Mouse (Mus musculus): ENCODE measurements around the gene Itgam. TPM values are rescaled to one million over a fixed set of nuclear protein-coding genes. Genes with fewer than 3 reads are reported as not detected.

The Itgam gene
- polyA plus RNA-seq, 1 experiment = 3.3 TPM

- Histone ChIP-seq H3K27me3 (ENCODE audit: control insufficient read depth, insufficient read depth, low read length) (no peaks in the 10 kb centered on the region), H3K4me1 (ENCODE audit: control insufficient read depth, insufficient read depth, insufficient read length, low read length) (no peaks in the 10 kb centered on the region), H3K36me3 (ENCODE audit: control insufficient read depth, insufficient read depth, low read length) (no peaks in the 10 kb centered on the region), H3K27ac (ENCODE audit: insufficient read depth, low read depth, low read length) (no peak overlapping the region), H3K4me3 (ENCODE audit: low read depth, low read length) (no peak overlapping the region)
- TF ChIP-seq CTCF (IDR thresholded peaks at IDR 0.05; ENCODE audit: extremely low read depth, insufficient read length, insufficient replicate concordance, low read depth, low read length) (no peak), POLR2A (IDR thresholded peaks at IDR 0.05; ENCODE audit: low read depth, low read length) (no peak)
- WGBS = 47% methylated on average over 4 of the region's 4 CpGs
Measured at GRCm38 (mm10) chr7:128105246-128105645, 42.8 kb downstream of the Itgam start.

- TF ChIP-seq POLR2A (IDR thresholded peaks at IDR 0.05; ENCODE audit: low read depth, low read length) = no peak
- no peak for TF ChIP-seq CTCF (IDR thresholded peaks at IDR 0.05; ENCODE audit: extremely low read depth, insufficient read length, insufficient replicate concordance, low read depth, low read length)
- no peaks in the 10 kb centered on the region for H3K27me3 ChIP-seq (ENCODE audit: control insufficient read depth, insufficient read depth, low read length)
- no peaks in the 10 kb centered on the region for H3K4me1 ChIP-seq (ENCODE audit: control insufficient read depth, insufficient read depth, insufficient read length, low read length)
- 92% methylated on average over 7 of the region's 7 CpGs for WGBS
- no peak overlapping the region for H3K27ac ChIP-seq (ENCODE audit: insufficient read depth, low read depth, low read length)
- no peaks in the 10 kb centered on the region for H3K36me3 ChIP-seq (ENCODE audit: control insufficient read depth, insufficient read depth, low read length)
- H3K4me3 ChIP-seq (ENCODE audit: low read depth, low read length) = no peak overlapping the region
Measured at GRCm38 (mm10) chr7:128107462-128107861, 45.0 kb downstream of the Itgam start.

- TF ChIP-seq POLR2A (IDR thresholded peaks at IDR 0.05; ENCODE audit: low read depth, low read length) (no peak), CTCF (IDR thresholded peaks at IDR 0.05; ENCODE audit: extremely low read depth, insufficient read length, insufficient replicate concordance, low read depth, low read length) (no peak)
- Histone ChIP-seq H3K27ac (ENCODE audit: insufficient read depth, low read depth, low read length) (no peak overlapping the region), H3K4me1 (ENCODE audit: control insufficient read depth, insufficient read depth, insufficient read length, low read length) (no peaks in the 10 kb centered on the region), H3K27me3 (ENCODE audit: control insufficient read depth, insufficient read depth, low read length) (no peaks in the 10 kb centered on the region), H3K4me3 (ENCODE audit: low read depth, low read length) (no peak overlapping the region), H3K36me3 (ENCODE audit: control insufficient read depth, insufficient read depth, low read length) (peaks cover 3% of the 10 kb centered on the region; the same call in 1 of the 2 replicates)
- WGBS = 60% methylated on average over 2 of the region's 2 CpGs
Measured at GRCm38 (mm10) chr7:128110314-128110713, 47.9 kb downstream of the Itgam start.

- no peaks in the 10 kb centered on the region for H3K27me3 ChIP-seq (ENCODE audit: control insufficient read depth, insufficient read depth, low read length)
- WGBS = 90% methylated on average over 11 of the region's 11 CpGs
- no peak overlapping the region for H3K4me3 ChIP-seq (ENCODE audit: low read depth, low read length)
- H3K27ac ChIP-seq (ENCODE audit: insufficient read depth, low read depth, low read length) = no peak overlapping the region
- peaks cover 3% of the 10 kb centered on the region; the same call in 1 of the 2 replicates for H3K36me3 ChIP-seq (ENCODE audit: control insufficient read depth, insufficient read depth, low read length)
- TF ChIP-seq POLR2A (IDR thresholded peaks at IDR 0.05; ENCODE audit: low read depth, low read length) (no peak), CTCF (IDR thresholded peaks at IDR 0.05; ENCODE audit: extremely low read depth, insufficient read length, insufficient replicate concordance, low read depth, low read length) (no peak)
- no peaks in the 10 kb centered on the region for H3K4me1 ChIP-seq (ENCODE audit: control insufficient read depth, insufficient read depth, insufficient read length, low read length)
Measured at GRCm38 (mm10) chr7:128112131-128112530, 49.7 kb downstream of the Itgam start.

GRCm38 (mm10) chr7:128114371-128115105 lies 52.1 kb downstream of the Itgam start:
- Histone ChIP-seq H3K27me3 (ENCODE audit: control insufficient read depth, insufficient read depth, low read length) (no peaks in the 10 kb centered on the region), H3K4me3 (ENCODE audit: low read depth, low read length) (no peak overlapping the region), H3K36me3 (ENCODE audit: control insufficient read depth, insufficient read depth, low read length) (peaks cover 3% of the 10 kb centered on the region; the same call in 1 of the 2 replicates), H3K27ac (ENCODE audit: insufficient read depth, low read depth, low read length) (no peak overlapping the region), H3K4me1 (ENCODE audit: control insufficient read depth, insufficient read depth, insufficient read length, low read length) (no peaks in the 10 kb centered on the region)
- TF ChIP-seq POLR2A (IDR thresholded peaks at IDR 0.05; ENCODE audit: low read depth, low read length) (no peak), CTCF (IDR thresholded peaks at IDR 0.05; ENCODE audit: extremely low read depth, insufficient read length, insufficient replicate concordance, low read depth, low read length) (no peak)
- 94% methylated on average over 11 of the region's 11 CpGs for WGBS

- H3K27ac ChIP-seq (ENCODE audit: insufficient read depth, low read depth, low read length) = no peak overlapping the region
- H3K4me3 ChIP-seq (ENCODE audit: low read depth, low read length) = no peak overlapping the region
- H3K27me3 ChIP-seq (ENCODE audit: control insufficient read depth, insufficient read depth, low read length) = no peaks in the 10 kb centered on the region
- peaks cover 3% of the 10 kb centered on the region; the same call in 1 of the 2 replicates for H3K36me3 ChIP-seq (ENCODE audit: control insufficient read depth, insufficient read depth, low read length)
- no peaks in the 10 kb centered on the region for H3K4me1 ChIP-seq (ENCODE audit: control insufficient read depth, insufficient read depth, insufficient read length, low read length)
- 71% methylated on average over 5 of the region's 5 CpGs for WGBS
- TF ChIP-seq CTCF (IDR thresholded peaks at IDR 0.05; ENCODE audit: extremely low read depth, insufficient read length, insufficient replicate concordance, low read depth, low read length) (no peak), POLR2A (IDR thresholded peaks at IDR 0.05; ENCODE audit: low read depth, low read length) (no peak)
Measured at GRCm38 (mm10) chr7:128115211-128115958, 52.9 kb downstream of the Itgam start.

GRCm38 (mm10) chr7:128116396-128116795 lies 54.0 kb downstream of the Itgam start:
- peaks cover 3% of the 10 kb centered on the region; the same call in 1 of the 2 replicates for H3K36me3 ChIP-seq (ENCODE audit: control insufficient read depth, insufficient read depth, low read length)
- WGBS = 87% methylated on average over 5 of the region's 5 CpGs
- no peak for TF ChIP-seq POLR2A (IDR thresholded peaks at IDR 0.05; ENCODE audit: low read depth, low read length)
- no peak for TF ChIP-seq CTCF (IDR thresholded peaks at IDR 0.05; ENCODE audit: extremely low read depth, insufficient read length, insufficient replicate concordance, low read depth, low read length)
- H3K4me1 ChIP-seq (ENCODE audit: control insufficient read depth, insufficient read depth, insufficient read length, low read length) = no peaks in the 10 kb centered on the region
- H3K4me3 ChIP-seq (ENCODE audit: low read depth, low read length) = no peak overlapping the region
- H3K27ac ChIP-seq (ENCODE audit: insufficient read depth, low read depth, low read length) = no peak overlapping the region
- H3K27me3 ChIP-seq (ENCODE audit: control insufficient read depth, insufficient read depth, low read length) = no peaks in the 10 kb centered on the region

Data from small intestine, adult 2 months (tissue).